Mouse (Mus musculus) brain, embryonic 18.5 days (tissue): ENCODE results near the gene Galns.

ENCODE experiments used
- DNase-seq: peaks from one replicate; pipeline ENCODE4 v3.0.0-alpha.2; 2012; ENCODE audit warnings: low read depth, low spot score

Galns gene

GRCm38 (mm10) chr8:122546066-122546755 is 65.1 kb downstream of the Galns start:
- no peak for DNase-seq

- DNase-seq, result no peak
These were observed 67.1 kb downstream of the Galns start for GRCm38 (mm10) chr8:122544138-122544537.

GRCm38 (mm10) chr8:122538310-122539076 is 72.8 kb downstream of the Galns start:
- no peak for DNase-seq

- no peak for DNase-seq
These were observed 73.5 kb downstream of the Galns start for GRCm38 (mm10) chr8:122537812-122538211.

GRCm38 (mm10) chr8:122537033-122537432 is 74.2 kb downstream of the Galns start:
- DNase-seq, result no peak

- DNase-seq, result no peak
These were observed 80.0 kb downstream of the Galns start for GRCm38 (mm10) chr8:122531312-122531711.

GRCm38 (mm10) chr8:122529159-122529558 is 82.1 kb downstream of the Galns start:
- no peak for DNase-seq
